Mouse (Mus musculus) forebrain, postnatal 0 days (tissue): ENCODE measurements around the gene Fbp2. TPM values are rescaled to one million over a fixed set of nuclear protein-coding genes. Genes with fewer than 3 reads are reported as not detected.
"Not testable (repeated sequence)": the region's sequence is repeated elsewhere in the genome, so short reads cannot be mapped to it uniquely, and the experiment has no call there.

Source experiments
- ATAC-seq: fragments of 200-750 bp; cut with Nextera tagmentation; 2 replicates; pipeline ENCODE4 v1.8.0; 2017; ENCODE audit warnings: mild to moderate bottlenecking, moderate library complexity
- DNase-seq: peaks from one replicate; pipeline ENCODE4 v3.0.0-alpha.2; 2015
- H3K27ac ChIP-seq: fragments of 300-500 bp; sonication (generic); 2 replicates; pipeline ENCODE4 v1.5.1; 2014; ENCODE audit warnings: low read depth, mild to moderate bottlenecking, antibody characterized with exemption, low read length, moderate library complexity, mixed read lengths
- H3K27me3 ChIP-seq: fragments of 300-500 bp; sonication (generic); 2 replicates; pipeline ENCODE4 v1.6.1; 2014; ENCODE audit warnings: mild to moderate bottlenecking, low read length, mixed read lengths; ENCODE audit not compliant: insufficient read depth
- H3K36me3 ChIP-seq: fragments of 300-500 bp; sonication (generic); 2 replicates; pipeline ENCODE4 v1.6.1; 2014; ENCODE audit warnings: mild to moderate bottlenecking, moderate library complexity; ENCODE audit not compliant: insufficient read depth
- H3K4me1 ChIP-seq: fragments of 300-500 bp; sonication (generic); 2 replicates; pipeline ENCODE4 v1.6.1; 2014; ENCODE audit warnings: antibody characterized with exemption; ENCODE audit not compliant: insufficient read depth
- H3K4me2 ChIP-seq: fragments of 300-500 bp; sonication (generic); 2 replicates; pipeline ENCODE4 v1.6.1; 2014; ENCODE audit warnings: low read depth, mild to moderate bottlenecking, moderate library complexity
- H3K4me3 ChIP-seq: fragments of 300-500 bp; sonication (generic); 2 replicates; pipeline ENCODE4 v1.5.1; 2014; ENCODE audit warnings: low read depth, low read length, mixed read lengths
- H3K9ac ChIP-seq: fragments of 300-500 bp; sonication (generic); 2 replicates; pipeline ENCODE4 v1.6.1; 2014; ENCODE audit warnings: mild to moderate bottlenecking
- H3K9me3 ChIP-seq: fragments of 300-500 bp; sonication (generic); 2 replicates; pipeline ENCODE4 v1.6.1; 2016; ENCODE audit warnings: low read length
- CTCF ChIP-seq: sonication (generic); IDR thresholded peaks from 2 replicates; pipeline ENCODE4 v1.5.1; 2016; ENCODE audit warnings: antibody characterized with exemption, control low read depth, low read depth
- WGBS: fragments of 180-500 bp; shearing (Covaris S2); extraction: QIAGEN DNeasy Blood & Tissue Kit; methylation state at CpG from one replicate; pipeline ENCODE4 v1.1.7; 2014; 5-methylcytosine and 5-hydroxymethylcytosine counted together
- polyA plus RNA-seq: library from polyadenylated mRNA; unstranded; fragments of >200 nt; fragmentation: Nextera tagmentation; extraction: Ambion mirVana; gene quantifications from 2 replicates; pipeline ENCODE4 v1.2.1, GENCODE M21; 2015
- total RNA-seq: library from RNA; depleted of rRNA; stranded (reverse); fragments of >200 nt; gene quantifications from 2 replicates; pipeline ENCODE4 v1.2.3, GENCODE M21; 2014

The Fbp2 gene
- total and polyA plus RNA-seq, 2 experiments from 2014 or later: 0.62 to 1.1 TPM

DNA sequence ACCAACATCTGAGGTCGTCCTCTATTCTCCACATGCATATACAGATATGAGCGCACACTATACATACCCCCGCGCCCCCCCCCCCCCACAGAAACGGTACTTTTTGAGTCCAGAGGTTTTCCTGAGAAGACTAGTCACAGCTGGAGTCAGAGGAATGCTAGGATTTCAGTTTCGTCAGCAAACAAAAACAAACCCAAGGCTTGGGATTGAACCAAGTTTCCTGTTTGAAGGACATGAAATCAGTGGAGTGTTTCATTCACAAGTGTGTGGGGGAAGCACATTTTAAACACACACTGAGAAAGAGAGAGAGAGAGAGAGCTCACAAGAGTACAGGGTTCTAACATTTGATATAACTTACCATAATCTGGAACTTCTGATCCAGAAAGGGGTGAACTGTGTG is 5.5 kb upstream of the Fbp2 start:
- Histone ChIP-seq H3K4me1 (no peaks in the 10 kb centered on the region), H3K9me3 (no peaks in the 10 kb centered on the region), H3K4me2 (no peak overlapping the region), H3K27ac (no peak overlapping the region), H3K27me3 (no peaks in the 10 kb centered on the region), H3K9ac (no peak overlapping the region), H3K36me3 (no peaks in the 10 kb centered on the region), H3K4me3 (no peak overlapping the region)
- 69% methylated on average over 6 of the region's 6 CpGs for WGBS
- DNase-seq: no peak
- no peak for TF ChIP-seq CTCF
- ATAC-seq: no peak

DNA sequence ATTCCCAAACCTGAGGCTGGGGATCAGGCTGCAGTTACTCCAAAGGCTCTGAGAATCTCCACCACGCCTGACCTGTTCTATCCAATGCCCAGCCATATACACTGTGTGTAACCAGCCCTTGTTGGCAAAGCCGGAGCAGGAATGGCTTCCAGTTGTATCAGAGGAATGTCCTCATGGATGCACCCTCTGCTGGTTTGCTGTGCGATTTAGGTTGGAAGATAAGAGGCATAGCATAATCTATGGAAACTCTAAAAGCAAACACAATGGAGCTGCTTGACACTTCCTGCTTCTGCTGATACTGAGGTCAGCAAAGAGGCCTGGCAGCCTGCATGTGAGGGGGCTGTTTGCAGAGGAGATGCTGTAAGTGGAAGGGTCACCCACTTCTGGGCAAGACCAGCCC is 4.7 kb upstream of the Fbp2 start:
- no peaks in the 10 kb centered on the region for H3K27me3 ChIP-seq
- H3K36me3 ChIP-seq: no peaks in the 10 kb centered on the region
- no peak for TF ChIP-seq CTCF
- no peak overlapping the region for H3K4me3 ChIP-seq
- H3K27ac ChIP-seq: no peak overlapping the region
- H3K4me1 ChIP-seq: no peaks in the 10 kb centered on the region
- no peak for ATAC-seq
- no peak overlapping the region for H3K9ac ChIP-seq
- no peaks in the 10 kb centered on the region for H3K9me3 ChIP-seq
- no peak overlapping the region for H3K4me2 ChIP-seq
- 89% methylated on average over 3 of the region's 3 CpGs for WGBS
- no peak for DNase-seq

DNA sequence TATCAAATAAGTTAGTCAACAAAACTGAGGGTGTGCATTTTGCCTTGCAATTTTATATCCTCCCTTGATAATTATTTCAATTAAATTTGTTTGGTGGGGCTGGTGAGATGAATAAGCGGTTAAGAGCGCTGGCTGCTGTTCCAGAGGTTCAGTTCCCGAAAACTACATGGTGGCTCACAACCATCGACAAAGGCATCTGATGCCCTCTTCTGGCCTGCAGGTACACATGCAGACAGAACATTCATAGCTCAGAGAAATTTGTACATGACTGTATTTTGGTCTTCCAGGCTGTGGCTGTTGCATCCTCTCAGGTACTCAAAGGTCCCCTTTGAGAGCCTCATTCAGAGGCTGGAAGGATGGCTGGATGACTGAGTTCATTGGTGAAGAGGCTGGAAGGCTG is 1.8 kb upstream of the Fbp2 start:
- 89% methylated on average over 4 of the region's 4 CpGs for WGBS
- H3K27me3 ChIP-seq: no peaks in the 10 kb centered on the region
- no peaks in the 10 kb centered on the region for H3K36me3 ChIP-seq
- DNase-seq: no peak
- H3K4me2 ChIP-seq: no peak overlapping the region
- ATAC-seq: no peak
- H3K4me3 ChIP-seq: no peak overlapping the region
- no peak overlapping the region for H3K27ac ChIP-seq
- TF ChIP-seq CTCF: peak; percentile 34
- H3K9me3 ChIP-seq: no peaks in the 10 kb centered on the region
- no peaks in the 10 kb centered on the region for H3K4me1 ChIP-seq
- H3K9ac ChIP-seq: no peak overlapping the region

DNA sequence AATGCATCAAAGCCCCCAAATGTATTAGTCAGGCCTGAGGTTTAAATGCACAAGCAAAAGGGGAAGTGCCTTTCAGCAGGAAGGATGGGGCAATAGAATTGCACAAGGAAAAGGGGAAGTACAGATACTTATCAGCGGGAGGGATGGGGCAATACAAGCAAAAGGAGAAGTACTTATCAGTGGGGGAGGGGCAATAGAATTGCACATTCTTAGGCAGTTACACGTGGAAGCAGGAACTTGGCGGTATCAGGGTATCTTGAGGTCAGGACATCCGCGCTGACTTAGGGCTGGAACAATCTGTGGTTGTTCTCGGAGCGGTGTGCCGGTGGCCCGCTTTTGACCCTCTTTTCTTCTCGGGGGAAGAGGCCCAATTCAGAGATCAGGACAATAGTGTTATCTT is 1.0 kb upstream of the Fbp2 start:
- not testable (repeated sequence) for H3K4me2 ChIP-seq, DNase-seq, H3K4me1 ChIP-seq, H3K36me3 ChIP-seq, H3K9me3 ChIP-seq, H3K27ac ChIP-seq, H3K9ac ChIP-seq, ATAC-seq, H3K4me3 ChIP-seq, H3K27me3 ChIP-seq
- 89% methylated on average over 10 of the region's 10 CpGs for WGBS

DNA sequence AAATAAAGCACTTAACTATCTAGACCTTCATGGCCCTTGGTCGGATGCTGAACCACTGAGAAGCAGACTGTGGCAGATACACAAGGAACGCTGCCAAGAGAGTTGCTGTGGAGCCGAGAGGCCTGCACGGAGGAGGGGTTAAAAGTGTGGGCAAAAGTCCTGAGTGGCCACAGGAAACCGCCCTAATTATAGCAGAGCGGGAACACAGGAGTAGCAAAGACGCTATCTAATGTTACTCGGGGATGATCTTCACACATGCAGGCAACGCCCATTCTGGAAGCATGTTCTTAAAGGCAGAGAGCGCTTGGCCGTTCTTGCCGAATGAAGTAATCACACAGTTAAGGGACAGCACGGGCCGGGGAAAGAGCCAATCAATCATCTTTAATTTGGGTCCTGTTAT is 1.4 kb downstream of the Fbp2 start:
- DNase-seq: no peak
- Histone ChIP-seq H3K4me3 (no peak overlapping the region), H3K9me3 (no peaks in the 10 kb centered on the region), H3K27ac (no peak overlapping the region), H3K27me3 (no peaks in the 10 kb centered on the region), H3K4me2 (no peak overlapping the region), H3K9ac (no peak overlapping the region), H3K4me1 (no peaks in the 10 kb centered on the region), H3K36me3 (no peaks in the 10 kb centered on the region)
- ATAC-seq: no peak
- WGBS: 82% methylated on average over 14 of the region's 14 CpGs
- no peak for TF ChIP-seq CTCF

DNA sequence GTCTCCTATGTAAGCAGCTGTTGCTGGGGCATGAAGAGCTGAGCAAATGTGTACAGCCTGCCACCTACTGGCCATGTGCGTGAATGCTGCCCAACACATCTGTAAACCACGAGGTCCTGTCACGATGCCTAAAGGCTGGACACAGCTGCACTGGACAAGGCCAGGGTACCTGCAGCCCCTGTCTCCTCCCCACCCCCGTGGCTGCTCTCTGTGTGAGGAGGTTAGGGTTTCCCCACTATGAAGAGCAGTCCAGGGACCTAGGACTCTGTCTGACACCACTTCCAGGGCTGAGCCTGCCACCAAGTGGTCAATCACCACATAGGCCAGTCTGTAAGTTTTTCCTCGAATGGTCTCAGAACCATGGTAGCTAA is 1.9 kb downstream of the Fbp2 start:
- 2% methylated on average over 5 of the region's 5 CpGs for WGBS
- no peaks in the 10 kb centered on the region for H3K36me3 ChIP-seq
- H3K4me2 ChIP-seq: peak overlapping the region; percentile 58
- H3K27me3 ChIP-seq: no peaks in the 10 kb centered on the region
- H3K9ac ChIP-seq: peak overlapping the region; percentile 31; the same call in 1 of the 2 replicates
- DNase-seq (peak; percentile 89), ATAC-seq (peak; percentile 93)
- H3K4me1 ChIP-seq: no peaks in the 10 kb centered on the region
- peak; percentile 93 for TF ChIP-seq CTCF
- H3K4me3 ChIP-seq: peak overlapping the region; percentile 40
- H3K27ac ChIP-seq: no peak overlapping the region
- no peaks in the 10 kb centered on the region for H3K9me3 ChIP-seq

DNA sequence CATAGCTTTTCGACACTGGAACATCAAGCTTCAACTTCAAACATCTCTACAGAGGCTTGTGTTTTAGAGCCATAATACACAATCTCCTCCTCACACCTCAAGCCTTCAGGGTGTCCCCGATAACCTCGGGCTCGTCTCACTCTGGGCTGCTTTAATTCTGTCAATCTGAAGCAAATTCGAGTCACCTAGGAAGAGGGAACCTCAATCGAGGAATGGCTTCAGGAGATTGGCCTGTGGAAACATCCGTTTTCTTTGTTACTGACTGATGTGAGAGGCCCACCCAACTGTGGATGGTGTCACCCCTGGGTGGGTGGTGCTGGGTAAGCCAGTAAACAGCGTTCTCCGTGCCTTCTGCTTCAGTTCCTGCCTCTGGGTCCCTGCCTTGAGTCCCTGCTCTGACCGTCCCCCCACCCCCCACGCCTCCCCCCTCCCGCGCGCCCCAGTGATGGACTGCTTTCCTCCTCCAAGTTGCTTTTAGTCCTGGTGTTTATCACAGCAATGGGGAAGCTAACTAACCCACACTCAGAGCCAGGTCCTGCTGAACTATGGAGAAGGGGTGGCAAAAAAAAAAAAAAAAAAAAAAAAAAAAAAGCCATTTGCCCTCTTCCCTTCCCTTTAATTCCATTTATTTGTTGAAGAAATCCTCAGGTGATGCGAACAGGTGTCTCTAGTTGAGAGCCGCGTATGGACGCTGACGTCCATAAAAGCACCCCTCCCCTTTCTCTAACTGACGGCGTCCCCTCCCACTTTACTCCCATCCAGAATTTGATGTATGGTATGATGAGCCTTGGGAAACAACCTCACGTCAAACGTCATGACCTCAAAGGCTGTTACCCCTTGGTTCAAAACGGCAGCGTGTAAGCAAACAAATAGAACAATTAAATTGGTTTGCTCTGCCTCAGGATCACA is 2.6 kb downstream of the Fbp2 start:
- peak; percentile 1; the same call in 1 of the 2 replicates for ATAC-seq

More for the DNA sequence above, 2.6 kb downstream of the Fbp2 start:
- Histone ChIP-seq H3K27ac (no peak overlapping the region), H3K4me3 (peak overlapping the region; percentile 40), H3K9me3 (no peaks in the 10 kb centered on the region), H3K27me3 (no peaks in the 10 kb centered on the region), H3K9ac (peak overlapping the region; percentile 31; the same call in 1 of the 2 replicates), H3K4me1 (no peaks in the 10 kb centered on the region), H3K4me2 (peak overlapping the region; percentile 58), H3K36me3 (no peaks in the 10 kb centered on the region)
- WGBS: 34% methylated on average over 25 of the region's 25 CpGs
- no peak for TF ChIP-seq CTCF
- no peak for DNase-seq
